8 mouse cellular contexts compared by ENCODE assay signal in the genomic region with DNA sequence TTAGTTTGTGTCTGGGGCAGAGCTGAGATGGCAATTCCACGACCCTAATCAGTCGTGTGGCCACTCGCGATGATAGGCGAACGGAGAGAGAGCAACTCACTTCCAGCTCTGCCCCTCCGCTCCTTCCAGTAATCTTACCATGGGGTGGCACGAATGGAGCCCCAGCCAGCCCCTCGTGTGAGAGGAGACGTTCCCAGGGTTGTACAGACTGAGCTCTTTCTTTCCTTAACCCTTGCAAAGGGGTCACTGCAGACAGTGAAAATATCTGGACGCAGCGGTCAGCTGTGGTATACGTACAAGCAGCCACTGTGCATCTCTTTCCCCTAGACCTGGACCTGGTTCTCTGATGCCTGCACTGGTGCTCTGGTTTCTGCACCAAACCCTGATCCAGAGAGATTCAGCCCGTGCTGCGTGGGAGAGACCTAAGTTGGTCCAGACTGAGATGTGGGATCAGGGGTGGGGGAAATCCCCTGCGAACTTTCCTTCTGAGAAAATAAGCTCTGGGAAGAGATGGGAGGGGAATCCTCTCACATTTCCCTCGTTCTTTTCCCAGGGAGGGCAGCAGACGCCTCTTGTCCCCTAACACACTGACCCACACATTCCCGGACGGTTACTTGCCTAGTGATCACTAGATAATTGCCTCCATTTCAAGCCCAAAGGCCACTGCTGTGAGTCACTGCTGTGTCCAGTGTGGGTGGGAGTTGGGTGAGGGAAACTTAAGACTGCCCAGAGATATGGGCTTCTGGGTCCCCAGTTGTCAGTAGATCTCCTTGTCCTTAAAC. TPM values are rescaled to one million over a fixed set of nuclear protein-coding genes. Genes with fewer than 3 reads are reported as not detected.
A peak's percentile ranks its signal among the peaks of the same experiment; 100 is the strongest.
DNase-seq lines count a peak whose midpoint lies in the region; ATAC-seq lines count a peak whose summit lies in the region.

No protein-coding gene starts in this region.

- 5% methylated on average over 20 of the region's 20 CpGs for WGBS in intestine, embryonic 16.5 days
- WGBS in midbrain, embryonic 14.5 days = 2% methylated on average over 20 of the region's 20 CpGs

- peak overlapping the region; percentile 72 for H3K9ac ChIP-seq in intestine, embryonic 16.5 days (ENCODE audit: low read depth, low read length)
- peak overlapping the region; percentile 70 for H3K9ac ChIP-seq in midbrain, embryonic 14.5 days (replicated peaks; ENCODE audit: low read length)

- DNase-seq in gastrocnemius, adult 18-20 months (ENCODE audit: low spot score) = peak; percentile 15
- DNase-seq in gastrocnemius, postnatal 4 days (ENCODE audit: low spot score in 2 of 2) = no peak
- peak; percentile 20 for DNase-seq in thymus, postnatal 4 days
- no peak for DNase-seq in thymus, postnatal 0 days (ENCODE audit: low spot score)
- no peak for DNase-seq in midbrain, embryonic 14.5 days
- no peak for DNase-seq in layer of hippocampus, postnatal 25 days (ENCODE audit: extremely low spot score in 1 of 2, low spot score in 1 of 2)
- DNase-seq in layer of hippocampus, adult 11-12 months (ENCODE audit: low spot score) = no peak

- H3K27ac ChIP-seq in intestine, embryonic 16.5 days (ENCODE audit: low read length) = peak overlapping the region; percentile 60
- peak overlapping the region; percentile 73 for H3K27ac ChIP-seq in midbrain, embryonic 14.5 days (replicated peaks; ENCODE audit: low read depth, low read length)

- no peaks in the 10 kb centered on the region for H3K36me3 ChIP-seq in intestine, embryonic 16.5 days (ENCODE audit: control insufficient read depth, insufficient read depth, low read length)
- H3K36me3 ChIP-seq in midbrain, embryonic 14.5 days (ENCODE audit: control insufficient read depth, insufficient read depth, low read length) = no peaks in the 10 kb centered on the region

- peak overlapping the region; percentile 84 for H3K4me2 ChIP-seq in intestine, embryonic 16.5 days (ENCODE audit: low read depth, low read length)
- peak overlapping the region; percentile 95 for H3K4me2 ChIP-seq in midbrain, embryonic 14.5 days (ENCODE audit: low read length)

- H3K9me3 ChIP-seq in intestine, embryonic 16.5 days (ENCODE audit: control insufficient read depth, low read length) = no peaks in the 10 kb centered on the region
- H3K9me3 ChIP-seq in midbrain, embryonic 14.5 days (ENCODE audit: control insufficient read depth, low read length) = no peaks in the 10 kb centered on the region

- H3K4me1 ChIP-seq in intestine, embryonic 16.5 days (ENCODE audit: control insufficient read depth, insufficient read depth, low read length) = peaks cover 36% of the 10 kb centered on the region
- H3K4me1 ChIP-seq in midbrain, embryonic 14.5 days (ENCODE audit: control insufficient read depth, insufficient read depth, low read length) = peaks cover 11% of the 10 kb centered on the region

- H3K27me3 ChIP-seq in intestine, embryonic 16.5 days (replicated peaks; ENCODE audit: control insufficient read depth, insufficient read depth, low read length) = no peaks in the 10 kb centered on the region
- H3K27me3 ChIP-seq in midbrain, embryonic 14.5 days (ENCODE audit: control insufficient read depth, insufficient read depth, low read length) = peaks cover 4% of the 10 kb centered on the region; the same call in 1 of the 2 replicates

- ATAC-seq in intestine, embryonic 16.5 days = peak; percentile 16
- no peak; the same call in 1 of the 2 replicates for ATAC-seq in midbrain, embryonic 14.5 days (ENCODE audit: low FRiP score, low TSS enrichment)

- peak overlapping the region; percentile 55 for H3K4me3 ChIP-seq in intestine, embryonic 16.5 days (ENCODE audit: low read length)
- H3K4me3 ChIP-seq in midbrain, embryonic 14.5 days (replicated peaks; ENCODE audit: low read depth, low read length) = peak overlapping the region; percentile 51

RNA-seq across cellular contexts. Expression of a gene that starts 15.5 kb away (rescaled TPM):
- total RNA-seq in gastrocnemius, adult 18-20 months (2021) = 1 to 10 TPM; 3.0 to 4.5 TPM
- total RNA-seq in gastrocnemius, postnatal 4 days (2021) = 10 to 100 TPM; 44.8 to 59.4 TPM
- 1.5 TPM in 2 replicates for polyA plus RNA-seq in thymus, postnatal 0 days (2015; fragmentation: Nextera tagmentation; extraction: Ambion mirVana)
- 16.6 and 17.6 TPM in 2 replicates for polyA plus RNA-seq in intestine, embryonic 16.5 days (2015; fragmentation: Nextera tagmentation; extraction: Ambion mirVana)
- 0.69 and 2.0 TPM in 2 replicates for polyA plus RNA-seq in midbrain, embryonic 14.5 days (2014; fragmentation: Nextera tagmentation; extraction: Ambion mirVana)
- total RNA-seq in layer of hippocampus, postnatal 25 days (2021) = 1 to 10 TPM; 4.0 to 4.6 TPM

RNA-seq across cellular contexts. Expression of a gene that starts 33.1 kb away (rescaled TPM):
- 10 to 100 TPM; 29.0 to 32.7 TPM for total RNA-seq in gastrocnemius, adult 18-20 months (2021)
- 100 to 1,000 TPM in 1 of 2 experiments, 10 to 100 TPM in 1; 96.0 to 121 TPM for total RNA-seq in gastrocnemius, postnatal 4 days (2021)
- 70.9 and 81.0 TPM in 2 replicates for polyA plus RNA-seq in thymus, postnatal 0 days (2015; fragmentation: Nextera tagmentation; extraction: Ambion mirVana)
- 46.4 and 66.7 TPM in 2 replicates for polyA plus RNA-seq in intestine, embryonic 16.5 days (2015; fragmentation: Nextera tagmentation; extraction: Ambion mirVana)
- 27.5 and 32.0 TPM in 2 replicates for polyA plus RNA-seq in midbrain, embryonic 14.5 days (2014; fragmentation: Nextera tagmentation; extraction: Ambion mirVana)
- total RNA-seq in layer of hippocampus, postnatal 25 days (2021) = 100 to 1,000 TPM; 479 to 537 TPM

Comparison
In these comparisons a context has a peak if more than half of its experiments do, and no peak if none do; other contexts are left out.
1. DNase-seq: peak in gastrocnemius, adult 18-20 months (single experiment) and thymus, postnatal 4 days (single experiment); none in gastrocnemius, postnatal 4 days (0 of 2), thymus, postnatal 0 days (single experiment), midbrain, embryonic 14.5 days (single experiment), layer of hippocampus, postnatal 25 days (0 of 2) and layer of hippocampus, adult 11-12 months (single experiment).
2. RNA of a gene that starts 15.5 kb away (total RNA-seq): 44.8 to 59.4 TPM in gastrocnemius, postnatal 4 days; 4.0 to 4.6 TPM in layer of hippocampus, postnatal 25 days and 3.0 to 4.5 TPM in gastrocnemius, adult 18-20 months; every median in the first group is over 4 times any median in the second.